Mouse (Mus musculus): ENCODE measurements around the gene Cpa1.
A peak's percentile ranks its signal among the peaks of the same experiment; 100 is the strongest.

Cpa1 gene

DNA sequence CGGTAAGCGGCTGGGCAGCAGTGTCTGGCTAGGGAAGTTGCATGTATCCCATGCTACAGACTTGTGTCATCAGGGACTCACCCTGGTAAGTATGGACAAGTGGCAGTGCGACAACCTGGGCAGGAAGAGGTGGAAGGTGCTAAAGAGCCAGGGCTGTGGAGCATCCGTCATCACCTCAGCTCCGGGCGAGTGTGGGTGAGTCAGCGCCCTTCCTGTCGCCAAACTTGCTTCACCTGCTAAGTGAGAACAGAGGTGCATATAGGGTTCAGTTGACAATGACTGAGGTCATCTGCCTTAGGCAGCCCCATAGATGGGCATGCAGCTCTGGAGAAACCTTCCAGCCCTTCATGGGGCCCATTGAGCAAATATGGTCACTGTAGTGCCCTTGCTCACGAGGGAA, 14.3 kb upstream of the Cpa1 start:
- no peak for DNase-seq

DNA sequence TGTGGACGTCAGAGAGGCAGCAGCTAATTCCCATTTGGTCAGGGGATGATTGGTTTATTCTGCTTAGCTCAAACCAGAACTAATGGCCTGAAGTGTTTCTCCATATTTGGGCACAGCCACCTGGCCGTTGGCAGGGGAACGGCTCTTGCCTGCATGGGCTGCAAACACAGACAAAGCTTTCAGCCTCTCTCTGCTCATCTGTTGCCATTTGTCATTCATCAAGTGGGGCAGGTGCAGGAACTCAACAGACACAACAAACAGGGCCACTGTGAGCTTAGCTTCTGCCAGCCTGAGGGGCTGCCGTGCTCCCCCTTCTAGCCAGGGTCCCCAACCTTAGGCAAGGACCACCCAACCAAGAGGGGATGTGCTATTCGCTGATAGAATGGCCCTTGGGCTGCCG, 10.9 kb upstream of the Cpa1 start:
- peak; percentile 17 for DNase-seq

DNA sequence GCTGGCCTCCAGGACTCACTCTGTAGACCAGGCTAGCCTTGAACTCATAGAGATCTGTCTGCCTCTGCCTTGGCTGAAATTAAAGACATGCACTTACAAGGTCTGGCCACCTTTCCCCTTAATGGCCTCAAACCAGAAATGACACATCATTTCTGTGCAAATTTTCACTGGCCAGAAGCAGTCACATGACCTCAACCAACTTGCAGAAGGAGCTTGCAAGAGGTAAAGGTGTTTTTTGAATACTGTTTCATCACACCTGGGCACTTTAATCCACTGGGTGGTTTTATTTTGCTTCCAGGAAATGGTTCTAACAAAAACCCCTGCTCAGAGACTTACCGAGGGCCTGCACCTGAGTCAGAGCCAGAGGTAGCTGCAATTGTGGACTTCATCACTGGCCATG, 9.0 kb upstream of the Cpa1 start:
- no peak for DNase-seq

- no peak for DNase-seq
Measured at GRCm38 (mm10) chr6:30635361-30635862, 3.6 kb upstream of the Cpa1 start.

- DNase-seq = no peak
Measured at GRCm38 (mm10) chr6:30636186-30636842, 2.7 kb upstream of the Cpa1 start.

- DNase-seq = no peak
Measured at GRCm38 (mm10) chr6:30643694-30644460, 4.9 kb downstream of the Cpa1 start.

DNA sequence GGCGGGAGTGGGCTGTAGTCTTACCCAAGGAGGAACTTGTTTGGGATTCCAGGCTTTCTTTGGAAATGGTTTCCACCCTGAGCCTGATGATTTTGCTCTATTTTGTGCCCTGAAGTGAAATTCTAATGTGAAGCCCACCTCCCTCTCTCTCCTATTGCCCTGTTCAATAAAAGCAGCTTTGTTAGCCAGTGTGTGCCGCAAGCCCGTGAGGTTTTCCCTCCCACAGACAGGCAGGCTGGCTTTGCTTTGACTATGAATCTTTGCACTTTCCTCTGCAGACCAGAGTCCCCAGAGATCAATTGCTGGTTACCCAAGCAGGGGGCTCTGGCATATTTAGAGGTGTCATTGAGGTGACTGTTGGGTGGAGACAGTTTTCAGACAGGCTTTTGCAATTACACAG, 5.4 kb downstream of the Cpa1 start:
- DNase-seq = no peak

- DNase-seq = no peak
Measured at GRCm38 (mm10) chr6:30645379-30645778, 6.4 kb downstream of the Cpa1 start.

GRCm38 (mm10) chr6:30649651-30650296, 10.8 kb downstream of the Cpa1 start:
- DNase-seq = peak; percentile 55

- no peak for DNase-seq
Measured at GRCm38 (mm10) chr6:30652425-30653188, 13.6 kb downstream of the Cpa1 start.

- no peak for DNase-seq
Measured at GRCm38 (mm10) chr6:30653518-30653917, 14.5 kb downstream of the Cpa1 start.

- no peak for DNase-seq
Measured at GRCm38 (mm10) chr6:30654402-30654859, 15.4 kb downstream of the Cpa1 start.

GRCm38 (mm10) chr6:30654932-30655331, 15.9 kb downstream of the Cpa1 start:
- no peak for DNase-seq

DNA sequence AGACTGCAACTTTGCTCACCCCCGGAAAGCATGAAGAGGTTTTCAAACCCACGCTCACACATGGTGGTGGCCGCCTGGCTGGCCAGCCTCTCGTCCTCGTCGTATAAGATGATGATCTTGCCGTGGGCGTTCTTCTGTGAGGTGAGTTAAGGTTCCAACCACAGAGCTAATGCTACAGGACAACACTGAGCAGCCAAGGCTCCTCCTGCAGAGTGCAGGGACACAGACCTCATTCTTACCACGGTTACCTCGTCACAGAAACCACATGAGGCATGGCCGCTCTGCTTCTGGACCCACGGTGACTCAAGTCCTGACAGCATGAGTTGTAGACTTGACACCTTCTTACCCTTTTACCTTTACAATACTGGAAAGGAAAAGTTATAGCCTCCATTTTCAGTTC, 18.3 kb downstream of the Cpa1 start:
- no peak for DNase-seq

- no peak for DNase-seq
Measured at GRCm38 (mm10) chr6:30658619-30659018, 19.6 kb downstream of the Cpa1 start.

- no peak for DNase-seq
Measured at GRCm38 (mm10) chr6:30664776-30665175, 25.8 kb downstream of the Cpa1 start.

DNA sequence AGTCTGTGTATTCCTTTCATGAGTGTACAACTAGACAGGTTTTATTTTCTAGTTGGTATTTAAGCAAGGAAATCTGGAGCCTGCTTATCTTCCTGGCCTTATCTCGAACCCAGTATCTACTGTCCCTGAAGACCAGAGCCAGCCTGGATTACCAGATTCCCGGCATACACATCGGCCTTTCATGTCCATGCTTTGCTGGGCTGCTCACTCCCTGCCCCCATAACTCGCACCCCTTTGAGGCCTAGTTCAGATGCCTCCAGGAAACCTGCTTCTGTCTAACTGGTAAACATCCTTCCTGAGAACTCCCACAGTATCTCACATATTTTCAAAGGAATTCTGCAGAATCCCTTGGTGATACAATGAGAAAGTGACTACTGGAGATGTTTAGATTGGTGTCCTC, 26.3 kb downstream of the Cpa1 start:
- DNase-seq = no peak

DNA sequence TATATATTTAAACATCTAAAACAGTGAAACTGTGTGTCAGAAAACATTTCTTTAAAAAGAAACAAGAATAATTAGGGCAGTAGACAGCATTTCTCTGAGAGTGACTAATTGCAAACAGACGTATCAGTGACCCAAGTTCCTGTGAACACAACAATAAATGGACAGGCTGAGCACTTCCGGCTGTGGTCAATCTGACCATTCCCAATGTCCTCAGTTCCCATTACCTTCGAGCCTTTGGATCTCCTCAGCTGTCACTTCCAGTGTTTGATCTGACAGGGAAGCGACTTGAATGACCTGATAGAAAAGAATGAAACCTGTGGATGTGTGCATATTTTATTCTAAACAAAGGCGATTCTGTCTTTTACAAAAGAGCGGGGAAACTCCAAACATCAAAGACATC, 27.0 kb downstream of the Cpa1 start:
- DNase-seq = no peak

- DNase-seq = no peak
Measured at GRCm38 (mm10) chr6:30667585-30667984, 28.6 kb downstream of the Cpa1 start.

- DNase-seq = no peak
Measured at GRCm38 (mm10) chr6:30671696-30672095, 32.7 kb downstream of the Cpa1 start.

GRCm38 (mm10) chr6:30673764-30674561, 34.9 kb downstream of the Cpa1 start:
- no peak for DNase-seq

- DNase-seq = no peak
Measured at GRCm38 (mm10) chr6:30674714-30675280, 35.8 kb downstream of the Cpa1 start.
